Mouse (Mus musculus): Measurements from ENCODE around the gene Btaf1. TPM values are rescaled to one million over a fixed set of nuclear protein-coding genes. Genes with fewer than 3 reads are reported as not detected.
"Not testable (repeated sequence)": the region's sequence is repeated elsewhere in the genome, so short reads cannot be mapped to it uniquely, and the experiment has no call there.

Gene Btaf1
- total RNA-seq, 1 experiment from 2014 or later = 80.3 TPM

DNA sequence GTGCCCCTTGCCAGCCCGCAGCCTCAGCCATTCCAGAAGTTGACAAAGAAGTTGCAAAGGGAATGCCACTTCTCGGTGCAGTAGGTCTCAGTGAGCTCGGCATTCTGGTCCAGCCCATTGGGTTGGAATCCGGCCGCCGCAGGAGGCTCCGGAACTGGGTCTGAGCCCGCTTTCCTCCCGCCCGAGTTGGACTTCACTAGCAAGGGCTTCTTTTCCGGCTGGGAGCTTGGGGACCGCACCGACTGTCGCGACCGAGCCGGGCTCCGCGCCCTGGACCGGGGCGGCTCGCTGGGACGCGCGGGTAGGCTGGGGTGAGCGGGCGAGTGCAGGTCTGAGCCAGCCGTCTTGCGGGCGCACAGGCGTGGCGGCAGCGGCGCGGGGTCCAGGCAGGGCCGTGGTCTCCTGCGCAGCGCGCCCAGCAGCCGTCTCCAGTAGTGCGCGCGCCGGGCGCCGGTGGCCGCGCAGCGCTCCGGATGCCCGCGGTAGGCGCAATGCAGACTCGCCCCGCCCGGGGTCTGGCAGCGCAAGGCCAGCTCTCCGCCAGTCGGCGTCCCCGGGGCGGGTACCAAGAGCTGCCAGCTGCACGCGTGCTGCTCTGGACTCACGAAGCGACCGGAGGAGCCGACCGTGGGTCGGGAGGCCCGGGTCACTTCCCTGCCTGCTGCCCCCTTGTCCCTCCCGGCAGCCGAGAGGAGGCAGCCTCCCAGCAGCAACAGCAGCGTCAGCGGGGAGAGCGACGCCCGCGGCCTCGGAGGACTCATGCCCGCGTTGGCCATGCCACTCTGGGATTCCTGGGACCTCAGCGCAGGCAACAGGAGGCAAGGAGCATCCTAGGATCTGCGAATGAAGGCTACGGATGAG, 7.2 kb upstream of the Btaf1 start:
- ATAC-seq (ENCODE audit: extremely low read depth, insufficient number of reproducible peaks, low FRiP score, poor library complexity, severe bottlenecking) = peak; percentile 60

DNA sequence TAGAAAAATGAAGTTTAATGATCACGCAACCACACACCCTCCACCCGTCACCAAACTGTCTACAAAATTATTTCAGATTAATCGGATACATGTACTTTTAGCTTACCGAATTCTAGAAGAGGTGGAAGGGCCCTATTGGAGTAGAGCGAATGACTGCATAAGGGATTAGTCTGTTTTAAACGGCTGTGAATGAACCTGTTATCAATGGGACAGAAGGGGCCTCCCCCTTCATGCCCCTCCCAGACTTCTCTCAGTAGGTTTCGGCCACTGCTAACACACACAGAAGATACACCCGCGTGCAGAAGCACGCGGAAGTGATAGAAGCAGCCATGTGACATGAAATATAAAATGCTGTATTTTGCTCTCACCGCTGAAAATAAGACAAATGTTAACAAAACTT, 6.4 kb upstream of the Btaf1 start, which contains the start of gene Fgfbp3:
Gene Fgfbp3 (minus strand): TSS at position 150 of the 400 bp plus-strand sequence.
- ATAC-seq (ENCODE audit: extremely low read depth, insufficient number of reproducible peaks, low FRiP score, poor library complexity, severe bottlenecking) = no peak

DNA sequence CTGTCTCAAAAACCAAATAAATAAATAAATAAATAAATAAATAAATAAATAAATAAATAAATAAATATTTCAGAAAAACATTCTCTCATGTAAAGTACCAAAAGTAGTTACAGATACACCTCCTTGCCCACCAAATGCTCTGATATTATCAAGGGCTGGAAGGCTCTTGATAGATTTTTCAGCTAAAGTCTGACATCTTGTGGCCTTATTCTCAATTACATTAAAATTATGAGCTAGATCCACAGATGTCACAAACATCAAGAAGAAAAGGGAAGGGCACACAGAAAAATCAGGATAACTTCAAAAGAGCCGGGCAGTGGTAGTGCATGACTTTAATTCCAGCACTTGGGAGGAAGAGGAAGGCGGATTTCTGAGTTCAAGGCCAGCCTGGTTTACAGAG, 3.9 kb upstream of the Btaf1 start:
- ATAC-seq (ENCODE audit: extremely low read depth, insufficient number of reproducible peaks, low FRiP score, poor library complexity, severe bottlenecking) = peak; percentile 23; the same call in 1 of the 2 replicates

DNA sequence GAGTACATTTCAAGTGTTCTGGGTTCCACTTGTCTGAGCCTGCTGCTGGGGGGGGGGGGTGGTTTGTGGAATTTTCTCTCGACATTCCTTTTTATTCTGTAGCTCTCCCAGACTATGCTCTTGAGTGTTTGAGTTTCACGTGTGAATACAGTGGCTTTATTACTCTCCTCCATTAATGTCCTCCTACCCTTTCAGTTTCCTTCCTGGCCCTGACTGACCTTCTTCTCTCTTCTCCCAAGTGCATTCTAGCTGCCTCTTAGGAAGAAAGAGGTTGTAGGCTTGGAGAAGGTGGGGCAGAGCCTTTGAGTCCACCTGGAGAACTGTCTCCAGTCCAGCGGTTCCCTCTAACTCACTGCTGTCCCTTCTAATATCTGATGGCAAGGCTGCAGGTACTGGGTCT, 2.9 kb upstream of the Btaf1 start:
- ATAC-seq (ENCODE audit: extremely low read depth, insufficient number of reproducible peaks, low FRiP score, poor library complexity, severe bottlenecking) = no peak

DNA sequence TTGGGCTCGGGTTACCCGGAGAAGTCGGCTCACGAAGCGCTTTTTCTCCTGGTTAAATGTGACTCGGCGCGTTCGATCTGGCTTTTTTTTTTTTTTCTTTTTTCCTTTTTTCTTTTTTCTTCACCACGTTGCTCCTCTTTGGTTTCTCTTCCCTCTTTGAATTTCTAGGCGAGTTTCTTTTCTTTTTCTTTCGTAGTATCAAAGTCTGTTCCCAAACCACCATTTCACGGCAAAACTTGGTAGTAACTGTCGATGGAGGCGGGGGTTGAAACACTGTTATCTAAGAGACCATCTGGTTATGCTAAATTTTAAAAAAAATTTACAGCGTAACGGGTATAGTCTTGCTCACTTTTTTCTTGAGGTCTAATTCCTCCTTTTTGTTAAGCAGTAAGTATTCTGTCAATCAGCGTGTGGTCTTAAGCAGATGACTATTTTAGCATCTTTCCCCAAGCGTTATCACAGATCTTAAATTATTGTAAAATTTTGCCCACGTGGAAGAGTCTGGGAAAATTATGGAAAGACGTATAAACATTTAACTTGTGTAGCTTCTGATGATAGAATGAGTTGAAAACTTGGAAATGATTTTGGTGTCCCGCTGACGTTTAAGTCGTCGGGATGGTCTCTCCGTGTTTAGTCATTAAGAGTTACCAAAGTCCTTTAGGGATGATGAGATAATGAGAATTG, 816 bp downstream of the Btaf1 start:
- ATAC-seq (ENCODE audit: extremely low read depth, insufficient number of reproducible peaks, low FRiP score, poor library complexity, severe bottlenecking) = no peak

DNA sequence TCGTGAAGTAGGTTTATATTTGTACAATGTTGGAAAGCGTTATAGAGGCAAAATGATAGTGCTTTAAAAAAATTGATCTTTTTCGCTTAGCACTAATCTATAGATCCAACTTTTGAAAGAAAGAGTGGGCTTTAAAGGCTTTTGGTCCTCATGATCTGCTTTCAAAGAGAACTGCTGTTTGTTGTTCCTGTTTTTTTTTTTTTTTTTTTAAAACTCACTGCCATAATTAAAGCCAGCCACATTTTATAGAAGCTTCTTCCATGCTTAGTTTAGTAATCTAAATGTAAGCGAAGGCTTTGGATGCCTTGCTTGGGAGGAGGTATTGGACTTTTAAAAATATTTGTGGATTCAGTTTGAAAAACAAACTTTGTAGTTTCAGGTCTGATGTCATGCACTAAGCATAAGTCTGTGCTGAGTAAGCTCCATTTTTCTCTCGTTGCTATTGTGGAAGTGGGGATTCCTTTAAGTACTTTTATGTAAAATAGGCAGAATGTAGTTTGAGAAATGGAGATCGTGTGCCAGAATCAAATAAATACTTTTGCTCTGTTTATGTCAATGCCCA, 2.0 kb downstream of the Btaf1 start:
- no peak for ATAC-seq (ENCODE audit: extremely low read depth, insufficient number of reproducible peaks, low FRiP score, poor library complexity, severe bottlenecking)

DNA sequence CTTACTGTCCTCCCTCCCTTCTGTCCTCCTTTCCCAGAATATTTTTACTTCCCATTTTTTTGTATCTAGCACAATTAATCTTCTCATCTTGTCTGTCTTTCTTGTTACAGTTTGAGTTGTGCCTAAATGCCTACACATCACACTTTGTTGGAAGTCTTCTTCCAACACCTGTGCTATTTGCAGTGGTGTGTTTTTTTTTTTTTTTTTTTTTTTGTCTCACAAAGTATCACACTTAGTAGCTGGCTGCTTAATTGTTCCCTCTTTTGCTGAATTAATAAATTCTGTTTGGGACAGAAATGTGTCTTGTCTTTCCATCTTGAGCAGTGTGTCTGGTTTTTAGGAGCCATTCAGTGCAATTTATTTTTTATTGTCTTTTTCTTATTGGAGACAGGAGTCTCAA, 3.9 kb downstream of the Btaf1 start:
- no peak for ATAC-seq (ENCODE audit: extremely low read depth, insufficient number of reproducible peaks, low FRiP score, poor library complexity, severe bottlenecking)

DNA sequence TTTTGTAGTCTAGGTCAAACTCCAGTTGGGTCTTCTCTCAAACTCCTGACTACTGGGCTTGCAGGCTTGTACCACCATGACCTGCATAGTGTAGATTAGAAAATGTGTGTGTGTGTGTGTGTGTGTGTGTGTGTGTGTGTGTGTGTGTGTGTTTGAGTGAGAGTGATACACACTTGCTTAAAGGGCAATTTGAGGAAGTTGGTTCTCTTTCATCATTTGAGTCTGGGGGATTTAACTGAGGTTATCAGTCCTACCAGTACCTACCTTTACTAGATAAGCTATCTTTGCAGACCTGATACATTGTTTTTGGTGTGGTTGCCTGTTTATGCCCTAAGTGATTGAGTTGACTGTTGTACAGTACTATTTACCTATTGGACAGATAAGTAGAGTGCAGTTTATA, 6.2 kb downstream of the Btaf1 start:
- no peak for ATAC-seq (ENCODE audit: extremely low read depth, insufficient number of reproducible peaks, low FRiP score, poor library complexity, severe bottlenecking)

DNA sequence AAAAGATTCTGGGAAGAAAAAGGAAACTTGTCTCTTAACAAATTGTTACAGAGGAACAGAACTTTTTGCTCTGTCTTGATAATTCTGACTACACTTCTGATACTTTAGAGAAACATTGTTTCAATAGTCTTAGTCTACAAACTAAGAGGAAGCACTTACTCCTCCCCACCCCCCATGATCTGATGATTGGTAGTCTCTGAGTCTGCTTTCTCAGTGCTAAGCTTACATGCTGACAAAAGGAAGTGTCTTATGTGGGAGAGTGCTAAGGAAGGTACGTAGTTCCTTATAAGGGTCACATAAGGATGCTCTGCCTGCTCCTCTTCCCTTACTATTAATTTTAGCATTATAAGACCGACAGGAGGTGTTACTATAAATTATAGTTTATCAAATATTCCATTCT, 6.7 kb downstream of the Btaf1 start:
- ATAC-seq (ENCODE audit: extremely low read depth, insufficient number of reproducible peaks, low FRiP score, poor library complexity, severe bottlenecking) = peak; percentile 56; the same call in 1 of the 2 replicates

DNA sequence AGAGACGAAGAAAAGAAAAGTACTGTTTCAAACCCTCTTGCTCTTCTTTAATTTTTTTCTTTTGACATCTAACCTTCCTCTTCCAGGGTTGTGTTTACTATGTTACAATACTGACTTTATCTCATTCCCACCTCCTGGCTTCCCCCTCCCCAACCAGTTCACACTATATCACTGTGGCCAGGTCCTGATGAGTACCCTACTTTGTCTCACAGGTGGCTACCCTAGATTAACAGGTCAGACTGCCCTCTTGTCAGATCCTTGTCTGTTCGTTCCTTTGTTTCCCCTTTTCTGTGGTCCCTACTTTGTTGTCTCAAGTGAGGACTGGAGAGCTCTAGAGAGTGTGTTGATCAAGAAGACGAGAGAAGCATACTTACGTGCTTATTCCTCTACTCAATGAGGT, 10.4 kb downstream of the Btaf1 start:
- ATAC-seq (ENCODE audit: extremely low read depth, insufficient number of reproducible peaks, low FRiP score, poor library complexity, severe bottlenecking) = no peak

DNA sequence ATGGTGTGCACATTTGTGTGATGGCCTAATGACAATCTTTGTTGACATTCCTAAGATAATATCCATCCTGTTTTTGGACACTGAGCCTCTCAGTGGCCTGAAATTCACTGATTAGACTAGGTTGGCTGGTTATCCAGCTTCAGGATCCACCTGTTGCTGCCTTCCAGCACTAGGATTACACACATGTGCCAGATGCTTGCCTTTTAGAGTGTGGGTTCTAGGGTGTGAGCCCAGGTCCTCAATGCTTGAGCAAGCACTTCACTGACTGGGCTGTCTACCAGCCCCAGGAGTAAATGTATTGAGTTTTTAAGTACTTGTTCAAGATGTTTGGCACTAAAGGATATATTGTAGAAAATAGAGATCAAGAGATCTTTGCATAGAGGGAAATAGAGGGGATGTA, 12.1 kb downstream of the Btaf1 start:
- ATAC-seq (ENCODE audit: extremely low read depth, insufficient number of reproducible peaks, low FRiP score, poor library complexity, severe bottlenecking) = no peak

DNA sequence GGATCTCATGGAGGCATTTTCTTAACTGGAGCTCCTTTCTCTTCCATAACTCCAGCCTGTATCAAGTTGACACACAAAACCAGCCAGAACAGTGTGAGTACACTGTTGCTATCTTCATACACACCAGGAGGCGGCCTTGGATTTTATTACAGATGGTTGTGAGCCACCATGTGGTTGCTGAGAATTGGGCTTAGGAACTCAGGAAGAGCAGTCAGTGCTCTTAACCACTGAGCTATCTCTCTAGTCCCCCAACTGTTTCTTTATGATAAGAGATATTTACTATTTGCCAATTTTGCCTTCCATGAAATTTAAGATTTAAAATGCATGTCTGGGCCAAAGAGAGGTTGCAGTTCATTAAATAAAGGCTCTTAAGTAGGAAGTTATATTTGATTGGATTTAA, 14.2 kb downstream of the Btaf1 start:
- ATAC-seq (ENCODE audit: extremely low read depth, insufficient number of reproducible peaks, low FRiP score, poor library complexity, severe bottlenecking) = no peak

DNA sequence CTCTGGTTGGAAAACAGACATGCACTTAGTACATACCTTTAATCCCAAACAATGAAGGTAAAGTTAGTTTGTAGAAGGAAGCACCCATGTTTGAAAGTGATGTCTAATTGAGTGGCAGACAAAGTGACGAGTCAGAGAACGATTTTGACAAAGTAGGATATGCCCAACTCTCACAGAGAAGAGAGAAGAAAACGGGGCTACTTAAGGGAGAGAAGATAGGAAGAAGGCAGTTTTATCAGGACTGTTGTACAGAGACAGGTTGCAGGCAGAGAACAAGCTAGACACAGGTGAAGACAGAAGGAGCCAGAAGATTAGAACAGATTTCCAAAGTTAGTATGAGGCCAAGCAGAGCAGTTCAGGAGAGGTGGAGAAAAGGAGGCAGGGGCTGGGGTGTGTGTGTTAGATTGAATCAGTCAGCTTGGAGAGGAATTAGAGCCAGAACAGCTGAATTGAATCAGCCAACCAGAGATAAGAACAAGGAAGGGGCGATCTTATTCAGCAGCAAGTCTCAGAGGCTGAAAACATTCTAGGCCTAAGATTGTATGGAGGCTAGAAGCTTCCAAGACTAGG, 27.8 kb downstream of the Btaf1 start:
- ATAC-seq (ENCODE audit: extremely low read depth, insufficient number of reproducible peaks, low FRiP score, poor library complexity, severe bottlenecking) = no peak

DNA sequence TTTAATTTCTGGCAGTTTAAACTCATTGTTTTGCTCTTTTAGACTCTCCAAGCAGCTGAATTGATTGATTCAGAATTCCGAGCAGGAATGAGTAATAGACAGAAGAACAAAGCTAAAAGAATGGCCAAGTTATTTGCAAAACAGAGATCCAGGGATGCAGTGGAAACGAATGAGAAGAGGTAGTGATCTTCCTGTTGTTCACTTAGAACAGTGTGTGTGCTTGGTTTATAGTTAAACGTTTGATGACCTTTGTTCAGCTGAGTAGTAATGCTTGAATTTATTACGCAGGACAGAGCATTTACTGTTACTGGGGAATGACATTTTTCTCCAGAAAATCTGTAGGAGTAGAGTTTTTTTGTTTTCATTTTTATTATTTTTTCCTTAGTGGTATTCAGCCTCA, 32.5 kb downstream of the Btaf1 start:
- ATAC-seq (ENCODE audit: extremely low read depth, insufficient number of reproducible peaks, low FRiP score, poor library complexity, severe bottlenecking) = no peak

DNA sequence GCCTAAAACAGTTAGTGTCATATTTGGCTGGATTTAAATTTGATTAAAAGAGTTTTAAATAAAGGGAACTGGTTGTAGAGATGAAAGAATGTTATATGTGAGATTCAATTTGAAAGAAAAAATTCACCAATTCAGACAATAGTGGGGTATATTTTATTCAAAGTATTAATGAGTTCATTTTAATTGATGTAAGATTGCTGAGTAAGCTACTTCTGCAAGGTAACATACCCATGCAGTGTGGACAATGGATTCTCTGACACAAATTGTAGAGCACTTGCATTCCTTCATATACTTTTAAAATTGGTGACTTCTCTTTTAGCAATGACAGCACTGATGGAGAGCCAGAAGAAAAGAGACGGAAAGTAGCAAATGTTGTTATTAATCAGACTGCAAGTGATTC, 35.4 kb downstream of the Btaf1 start:
- no peak for ATAC-seq (ENCODE audit: extremely low read depth, insufficient number of reproducible peaks, low FRiP score, poor library complexity, severe bottlenecking)

DNA sequence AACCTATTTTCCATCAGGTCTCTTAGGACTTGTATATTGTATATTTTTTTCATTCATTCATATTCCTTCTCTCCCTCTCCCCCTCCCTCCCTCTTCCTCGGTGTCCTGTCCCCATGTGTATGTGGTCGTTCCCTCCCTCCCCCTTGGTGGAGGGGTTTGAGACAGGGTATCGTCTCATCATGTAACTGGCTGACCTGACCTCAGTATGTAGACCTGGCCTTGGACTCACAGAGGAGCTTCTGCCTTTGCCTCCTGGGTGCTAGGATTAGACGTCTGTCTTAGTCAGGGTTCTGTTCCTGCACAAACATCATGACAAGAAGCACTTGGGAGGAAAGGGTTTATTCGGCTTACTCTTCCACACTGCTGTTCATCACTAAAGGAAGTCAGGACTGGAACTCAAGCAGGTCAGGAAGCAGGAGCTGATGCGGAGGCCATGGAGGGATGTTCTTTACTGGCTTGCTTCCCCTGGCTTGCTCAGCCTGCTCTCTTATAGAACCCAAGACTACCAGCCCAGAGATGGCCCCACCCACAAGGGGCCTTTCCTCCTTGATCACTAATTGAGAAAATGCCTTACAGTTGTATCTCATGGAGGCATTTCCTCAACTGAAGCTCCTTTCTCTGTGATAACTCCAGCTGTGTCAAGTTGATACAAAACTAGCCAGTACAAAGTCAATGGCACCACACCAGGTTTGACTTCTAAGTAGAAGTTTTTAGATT, 36.8 kb downstream of the Btaf1 start:
- ATAC-seq (ENCODE audit: extremely low read depth, insufficient number of reproducible peaks, low FRiP score, poor library complexity, severe bottlenecking) = not testable (repeated sequence)

DNA sequence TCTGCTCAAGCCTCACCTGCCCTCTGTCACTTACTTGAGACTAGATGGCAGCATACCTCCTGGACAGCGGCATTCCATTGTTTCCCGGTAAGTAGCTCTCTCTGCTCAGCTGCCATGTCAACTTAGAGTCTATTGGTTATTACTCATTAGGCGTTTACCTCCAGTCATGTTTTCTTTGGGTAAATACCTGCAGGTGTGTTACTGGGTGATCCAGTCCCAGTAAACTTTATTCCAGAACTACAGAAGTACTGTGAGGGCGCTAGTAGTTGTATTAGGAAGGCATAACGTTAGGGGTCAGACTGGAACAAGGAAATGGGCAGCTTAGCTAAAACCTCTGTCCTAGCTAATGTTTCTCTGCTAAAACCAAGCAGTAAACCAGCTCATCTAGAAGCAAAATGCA, 78.7 kb downstream of the Btaf1 start:
- ATAC-seq (ENCODE audit: extremely low read depth, insufficient number of reproducible peaks, low FRiP score, poor library complexity, severe bottlenecking) = no peak

DNA sequence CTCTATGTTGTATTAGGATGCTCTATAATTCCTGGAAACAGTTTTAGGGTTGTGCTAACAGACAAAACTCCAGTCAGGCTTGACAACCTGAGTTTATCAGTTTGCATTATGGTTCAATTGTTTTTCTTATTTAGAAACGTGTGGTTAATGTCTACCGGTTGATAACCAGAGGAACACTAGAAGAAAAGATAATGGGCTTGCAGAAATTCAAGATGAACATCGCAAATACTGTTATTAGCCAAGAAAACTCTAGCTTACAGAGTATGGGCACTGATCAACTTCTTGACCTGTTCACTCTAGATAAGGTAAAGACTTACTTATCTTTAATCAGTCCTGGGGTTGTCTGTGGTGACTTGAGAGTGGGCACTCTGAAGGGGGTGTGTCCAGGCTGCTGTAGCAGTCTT, 84.0 kb downstream of the Btaf1 start:
- no peak for ATAC-seq (ENCODE audit: extremely low read depth, insufficient number of reproducible peaks, low FRiP score, poor library complexity, severe bottlenecking)

DNA sequence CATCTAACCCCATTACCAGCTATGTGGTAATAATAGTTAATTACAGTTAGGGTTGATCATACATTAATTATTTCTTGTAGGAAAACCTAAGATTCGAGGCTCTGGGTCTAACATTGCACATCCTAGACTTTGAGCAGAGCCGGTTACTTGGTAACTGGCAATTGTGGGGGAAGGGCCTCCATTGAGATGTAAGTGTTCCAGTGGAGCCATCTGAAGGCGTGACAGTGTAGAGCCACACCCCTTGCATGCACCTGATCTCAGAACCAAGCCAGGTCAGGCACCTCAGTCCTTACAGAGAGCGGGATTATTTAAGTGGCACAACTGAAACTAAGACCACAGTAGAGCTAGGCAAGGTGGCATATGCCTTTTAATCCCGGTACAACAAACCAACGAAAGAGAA, 87.6 kb downstream of the Btaf1 start:
- no peak for ATAC-seq (ENCODE audit: extremely low read depth, insufficient number of reproducible peaks, low FRiP score, poor library complexity, severe bottlenecking)

Data from neutrophil, adult 5-6 weeks (primary cell).